Mouse (Mus musculus) forebrain, embryonic 15.5 days (tissue): ENCODE data around the gene Gm37240. TPM values are rescaled to one million over a fixed set of nuclear protein-coding genes. Genes with fewer than 3 reads are reported as not detected.
A peak's percentile ranks its signal among the peaks of the same experiment; 100 is the strongest.

Experiments
- ATAC-seq: fragments of 200-750 bp; cut with Nextera tagmentation; replicated peaks from 2 replicates; pipeline ENCODE4 v1.8.0; 2017; ENCODE audit warnings: mild to moderate bottlenecking, moderate TSS enrichment, moderate library complexity
- H3K27ac ChIP-seq: fragments of 300-500 bp; sonication (generic); replicated peaks from 2 replicates; pipeline ENCODE4 v1.5.1; 2015; ENCODE audit warnings: mild to moderate bottlenecking, inconsistent platforms
- H3K27me3 ChIP-seq: fragments of 300-500 bp; sonication (generic); 2 replicates; pipeline ENCODE4 v1.6.1; 2015; ENCODE audit warnings: inconsistent platforms
- H3K36me3 ChIP-seq: fragments of 300-500 bp; sonication (generic); 2 replicates; pipeline ENCODE4 v1.6.1; 2015; ENCODE audit warnings: mild to moderate bottlenecking, inconsistent platforms
- H3K4me1 ChIP-seq: fragments of 300-500 bp; sonication (generic); 2 replicates; pipeline ENCODE4 v1.6.1; 2015; ENCODE audit warnings: inconsistent platforms
- H3K4me2 ChIP-seq: fragments of 300-500 bp; sonication (generic); replicated peaks from 2 replicates; pipeline ENCODE4 v1.6.1; 2015; ENCODE audit warnings: mild to moderate bottlenecking, inconsistent platforms
- H3K4me3 ChIP-seq: fragments of 300-500 bp; sonication (generic); 2 replicates; pipeline ENCODE4 v1.5.1; 2015; ENCODE audit warnings: mild to moderate bottlenecking, inconsistent platforms
- H3K9ac ChIP-seq: fragments of 300-500 bp; sonication (generic); replicated peaks from 2 replicates; pipeline ENCODE4 v1.6.1; 2015; ENCODE audit warnings: mild to moderate bottlenecking, inconsistent platforms
- H3K9me3 ChIP-seq: fragments of 300-500 bp; sonication (generic); 2 replicates; pipeline ENCODE4 v1.6.1; 2016; ENCODE audit warnings: inconsistent platforms
- WGBS: fragments of 180-500 bp; shearing (Covaris S2); methylation state at CpG from one replicate; pipeline ENCODE4 v1.1.7; 2015; ENCODE audit warnings: mixed read lengths; 5-methylcytosine and 5-hydroxymethylcytosine counted together
- polyA plus RNA-seq: library from polyadenylated mRNA; unstranded; fragments of >200 nt; fragmentation: Nextera tagmentation; extraction: Ambion mirVana; gene quantifications from 2 replicates; pipeline ENCODE4 v1.2.1, GENCODE M21; 2015

Gm37240 gene
- polyA plus RNA-seq, 1 experiment from 2014 or later: 2.2 TPM

DNA sequence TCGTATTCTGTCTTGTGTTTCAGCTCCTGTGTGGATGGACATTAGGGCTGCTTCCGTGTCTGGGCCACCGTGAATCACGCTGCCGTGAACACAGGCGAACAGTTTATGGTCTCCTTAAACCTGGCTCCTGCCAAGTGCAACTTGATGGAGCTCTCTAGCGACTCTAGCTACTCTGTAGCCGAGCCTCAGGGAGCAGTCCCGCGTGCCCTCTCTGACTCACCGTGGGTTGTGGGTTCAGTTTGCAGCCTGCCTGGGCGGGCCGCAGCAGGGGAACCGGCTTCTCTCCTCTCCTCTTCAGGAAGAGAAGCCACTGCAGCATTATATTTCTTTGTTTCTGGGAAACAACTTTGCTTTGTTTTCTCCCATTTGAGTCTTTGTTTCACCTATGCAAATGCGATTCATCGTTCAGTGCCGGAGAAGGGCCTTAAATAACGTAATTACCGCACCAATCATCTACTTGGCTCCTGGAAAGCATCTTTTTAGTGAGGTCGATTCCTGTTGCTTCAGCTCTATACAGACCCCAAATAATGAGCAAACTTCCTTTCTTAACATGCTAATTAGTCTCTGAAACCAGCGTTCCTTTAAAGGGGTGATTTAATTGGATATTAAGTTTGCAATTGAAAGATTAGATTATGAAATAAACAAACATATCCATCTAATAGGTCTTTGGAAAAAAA is 806.3 kb downstream of the Gm37240 start:
- Histone ChIP-seq H3K27ac (no peak overlapping the region; the same call in 1 of the 2 replicates), H3K4me3 (no peak overlapping the region), H3K4me1 (peaks cover 10% of the 10 kb centered on the region), H3K36me3 (no peaks in the 10 kb centered on the region), H3K27me3 (0 out of 2 replicates have a peak, but pooled peaks cover 5% of the 10 kb centered on the region), H3K4me2 (peak overlapping the region; percentile 22), H3K9me3 (no peaks in the 10 kb centered on the region), H3K9ac (no peak overlapping the region)
- ATAC-seq: peak; percentile 66
- WGBS: 18% methylated on average over 21 of the region's 21 CpGs

DNA sequence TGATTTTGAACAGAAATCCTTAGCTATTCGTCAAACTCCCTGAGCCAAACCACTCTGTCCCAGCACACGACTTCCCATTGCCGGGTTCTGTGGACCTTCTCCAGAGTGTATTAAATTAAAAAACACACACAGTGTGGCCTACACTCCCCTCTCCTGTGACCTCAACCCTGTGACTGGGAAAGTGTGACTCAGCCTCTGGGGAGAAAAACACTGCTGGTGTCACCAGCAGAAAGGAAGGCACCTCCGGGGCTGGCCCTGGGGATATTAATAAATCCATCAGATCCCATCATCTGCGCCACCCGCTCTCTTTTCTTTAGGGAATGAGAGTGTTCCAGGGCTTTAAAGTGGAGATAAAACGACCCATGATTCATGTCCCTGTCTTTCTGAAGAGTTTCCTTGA is 823.2 kb downstream of the Gm37240 start:
- Histone ChIP-seq H3K9ac (no peak overlapping the region), H3K36me3 (no peaks in the 10 kb centered on the region), H3K4me2 (no peak overlapping the region), H3K4me3 (no peak overlapping the region), H3K27ac (no peak overlapping the region), H3K9me3 (no peaks in the 10 kb centered on the region), H3K27me3 (no peaks in the 10 kb centered on the region), H3K4me1 (no peaks in the 10 kb centered on the region)
- ATAC-seq: no peak
- WGBS: 79% methylated on average over 7 of the region's 7 CpGs

DNA sequence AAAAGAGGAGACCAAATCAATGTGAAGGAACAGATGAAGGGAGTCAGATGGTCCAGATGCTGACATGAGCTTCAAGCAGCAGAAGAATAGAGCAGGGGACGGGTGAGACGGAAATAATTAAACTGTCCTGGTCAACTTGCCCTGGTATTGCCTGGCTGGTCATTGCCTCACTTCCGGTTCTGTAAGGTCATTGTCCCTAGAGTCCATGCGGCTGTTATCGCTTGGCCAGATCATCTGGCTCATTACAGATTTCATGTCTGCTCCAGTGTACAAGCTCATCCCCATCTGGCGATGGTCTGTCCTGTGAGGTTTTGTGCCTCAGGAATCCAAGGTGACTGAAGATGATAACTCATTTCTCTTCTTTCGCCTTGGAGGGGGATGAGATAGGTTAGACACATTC is 827.2 kb downstream of the Gm37240 start:
- Histone ChIP-seq H3K4me3 (no peak overlapping the region), H3K36me3 (no peaks in the 10 kb centered on the region), H3K27me3 (no peaks in the 10 kb centered on the region), H3K4me1 (no peaks in the 10 kb centered on the region), H3K9ac (no peak overlapping the region), H3K9me3 (no peaks in the 10 kb centered on the region), H3K27ac (no peak overlapping the region), H3K4me2 (no peak overlapping the region)
- ATAC-seq: no peak
- WGBS: 94% methylated on average over 7 of the region's 7 CpGs

DNA sequence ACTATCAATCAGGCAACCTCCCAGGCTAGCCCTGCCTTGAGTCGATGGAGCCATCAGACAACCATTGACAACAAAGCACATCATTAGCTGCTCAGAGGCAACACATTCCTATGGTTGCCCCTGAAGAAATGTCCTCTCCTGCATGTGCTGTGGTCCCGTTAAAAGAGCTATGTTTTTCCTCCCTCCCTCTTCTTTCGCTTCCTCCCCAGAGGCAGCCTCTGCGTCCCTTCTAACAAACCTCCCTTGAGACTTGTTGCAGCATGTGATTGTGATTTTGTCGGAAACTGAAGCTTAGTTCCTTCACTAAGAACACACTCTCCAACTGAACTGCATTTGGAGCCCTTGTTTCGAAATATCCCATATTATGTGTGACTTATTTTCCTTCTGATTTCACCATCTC is 830.1 kb downstream of the Gm37240 start:
- no peaks in the 10 kb centered on the region for H3K9me3 ChIP-seq
- H3K4me3 ChIP-seq: no peak overlapping the region
- 87% methylated on average over 6 of the region's 6 CpGs for WGBS
- no peaks in the 10 kb centered on the region for H3K4me1 ChIP-seq
- no peak for ATAC-seq
- H3K4me2 ChIP-seq: no peak overlapping the region
- H3K27ac ChIP-seq: no peak overlapping the region
- H3K36me3 ChIP-seq: no peaks in the 10 kb centered on the region
- no peak overlapping the region for H3K9ac ChIP-seq
- no peaks in the 10 kb centered on the region for H3K27me3 ChIP-seq

DNA sequence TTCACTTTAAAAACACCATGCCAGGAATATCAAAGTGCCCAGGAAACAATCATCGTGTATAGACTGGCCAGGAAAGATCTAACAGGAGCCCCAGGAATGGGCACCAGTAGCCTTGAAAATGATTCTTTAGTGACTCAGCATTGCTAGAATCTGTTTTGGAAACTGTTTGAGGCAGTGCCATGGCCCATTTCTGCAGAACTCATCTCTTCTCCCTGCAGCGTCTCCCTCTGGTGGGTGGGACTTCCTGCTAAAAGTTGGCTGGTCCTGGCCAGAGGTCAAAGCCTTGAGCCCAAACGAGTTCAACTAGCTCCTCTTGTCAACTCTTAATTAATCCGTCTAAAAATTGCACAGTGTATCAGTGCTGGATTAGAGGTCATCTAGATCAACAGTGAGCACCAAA is 833.8 kb downstream of the Gm37240 start:
- no peak overlapping the region for H3K4me2 ChIP-seq
- H3K4me3 ChIP-seq: no peak overlapping the region
- H3K4me1 ChIP-seq: no peaks in the 10 kb centered on the region
- no peak for ATAC-seq
- H3K9ac ChIP-seq: no peak overlapping the region
- no peak overlapping the region for H3K27ac ChIP-seq
- 75% methylated on average over 4 of the region's 4 CpGs for WGBS
- no peaks in the 10 kb centered on the region for H3K36me3 ChIP-seq
- H3K9me3 ChIP-seq: no peaks in the 10 kb centered on the region
- H3K27me3 ChIP-seq: no peaks in the 10 kb centered on the region

DNA sequence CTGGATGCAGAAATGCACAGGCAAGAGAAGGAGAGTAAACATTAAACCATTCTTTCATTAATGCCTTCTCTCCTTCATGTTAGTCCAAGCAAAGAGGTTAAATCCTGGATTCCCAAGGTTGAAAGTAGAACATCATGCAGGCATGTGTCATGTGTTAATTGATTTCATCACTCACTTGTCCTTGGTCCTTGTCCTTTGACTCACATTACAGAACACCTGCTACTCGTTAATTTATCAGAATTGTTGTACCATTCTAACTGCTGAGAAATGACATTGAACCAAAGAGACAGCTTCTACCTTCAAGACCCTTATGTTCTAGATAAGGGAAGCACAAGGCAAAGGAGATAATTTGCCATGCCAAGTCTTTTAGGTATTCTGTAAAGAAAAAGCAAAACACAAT is 835.1 kb downstream of the Gm37240 start:
- Histone ChIP-seq H3K27me3 (no peaks in the 10 kb centered on the region), H3K9ac (no peak overlapping the region), H3K9me3 (no peaks in the 10 kb centered on the region), H3K36me3 (no peaks in the 10 kb centered on the region), H3K27ac (no peak overlapping the region), H3K4me3 (no peak overlapping the region), H3K4me1 (no peaks in the 10 kb centered on the region), H3K4me2 (no peak overlapping the region)
- WGBS: 79% methylated on average over 1 of the region's 1 CpGs
- ATAC-seq: no peak

DNA sequence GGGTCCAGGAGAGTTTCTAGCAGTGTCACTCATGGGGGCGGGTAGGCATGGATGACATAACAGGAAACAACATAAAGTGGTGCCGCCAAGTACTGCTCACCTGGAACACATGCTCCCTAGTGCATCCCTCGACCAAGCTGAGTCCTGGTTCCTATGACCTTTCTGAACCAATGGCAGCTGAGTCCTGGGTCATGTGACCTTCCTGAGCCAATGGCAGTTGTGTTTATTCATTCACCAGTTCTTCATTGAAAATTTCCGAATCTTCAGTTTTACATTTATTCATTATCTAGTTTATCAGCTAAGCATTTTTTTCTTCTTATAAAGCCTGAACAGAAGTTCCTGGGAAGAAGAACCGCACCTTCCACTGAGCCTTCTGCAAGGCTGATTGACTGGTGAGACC is 838.7 kb downstream of the Gm37240 start:
- H3K27ac ChIP-seq: no peak overlapping the region
- H3K9ac ChIP-seq: no peak overlapping the region
- no peaks in the 10 kb centered on the region for H3K4me1 ChIP-seq
- H3K4me3 ChIP-seq: no peak overlapping the region
- no peaks in the 10 kb centered on the region for H3K36me3 ChIP-seq
- H3K9me3 ChIP-seq: no peaks in the 10 kb centered on the region
- H3K4me2 ChIP-seq: no peak overlapping the region
- WGBS: 93% methylated on average over 5 of the region's 5 CpGs
- no peak for ATAC-seq
- no peaks in the 10 kb centered on the region for H3K27me3 ChIP-seq

DNA sequence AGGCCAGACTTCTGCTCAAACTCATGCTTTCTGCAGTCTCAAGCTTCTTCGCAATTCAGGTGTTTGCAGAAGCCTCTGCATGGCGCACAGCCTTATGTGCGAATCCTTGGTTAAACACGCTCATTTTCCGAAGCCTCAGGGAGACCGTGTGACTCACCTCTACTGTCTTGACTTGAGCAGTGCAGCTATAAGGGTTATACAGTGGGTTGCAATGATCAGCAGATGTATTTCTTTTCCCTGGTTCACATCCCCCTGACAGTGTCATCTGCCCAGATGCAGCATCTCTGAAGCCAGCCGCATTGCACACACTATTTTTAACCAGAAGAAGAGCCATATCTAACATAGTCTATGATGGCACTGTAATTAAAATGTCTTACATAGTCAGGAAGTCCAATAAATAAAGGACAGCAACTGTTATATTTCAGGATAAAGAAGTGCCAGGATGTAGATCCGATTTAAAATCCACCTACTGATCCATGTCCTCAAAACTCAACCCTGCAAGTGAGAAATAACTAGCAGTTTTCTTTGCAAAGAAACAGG is 843.6 kb downstream of the Gm37240 start:
- no peak for ATAC-seq
- Histone ChIP-seq H3K9me3 (no peaks in the 10 kb centered on the region), H3K27me3 (no peaks in the 10 kb centered on the region), H3K36me3 (no peaks in the 10 kb centered on the region), H3K4me2 (no peak overlapping the region), H3K27ac (no peak overlapping the region), H3K4me3 (no peak overlapping the region), H3K9ac (no peak overlapping the region), H3K4me1 (no peaks in the 10 kb centered on the region)
- 96% methylated on average over 8 of the region's 8 CpGs for WGBS

DNA sequence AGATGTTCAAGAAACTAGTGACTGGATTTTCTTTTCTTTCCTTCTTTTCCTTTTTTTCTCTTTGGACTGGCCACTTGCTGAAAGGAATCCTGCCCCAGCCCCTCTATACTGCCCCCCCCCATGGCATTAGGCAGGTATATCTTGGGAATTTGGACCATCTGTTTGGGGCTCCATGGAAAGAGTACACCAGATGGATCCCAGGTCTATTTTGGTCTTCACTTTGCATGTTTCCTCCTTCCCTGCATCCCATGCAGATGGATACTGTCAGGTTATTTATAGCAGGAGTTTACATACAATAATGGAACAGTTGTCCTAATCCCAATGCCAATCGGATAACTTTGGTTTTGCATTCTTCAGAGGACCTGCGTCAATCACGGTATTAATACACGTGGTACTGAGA is 845.2 kb downstream of the Gm37240 start:
- ATAC-seq: no peak
- H3K4me2 ChIP-seq: no peak overlapping the region

DNA sequence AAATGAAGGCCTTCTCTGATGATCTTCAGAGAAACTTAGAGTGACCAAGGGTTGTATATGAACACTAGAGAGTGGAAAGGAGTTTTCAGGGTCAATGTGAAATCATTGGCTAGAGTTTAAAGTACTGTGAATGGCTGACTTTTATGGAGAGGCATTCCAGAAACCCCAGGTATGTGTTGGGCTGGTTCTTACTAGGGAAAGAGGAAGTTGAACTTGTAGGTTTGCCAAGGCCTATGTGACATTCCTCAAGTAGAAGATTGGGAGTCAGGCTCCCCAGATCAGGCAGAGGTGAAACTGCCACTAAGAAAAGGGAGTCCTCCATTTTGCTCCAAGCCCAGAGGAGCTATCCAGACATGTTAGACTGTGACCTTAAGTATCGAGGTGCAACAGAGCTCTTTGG is 858.2 kb downstream of the Gm37240 start:
- Histone ChIP-seq H3K36me3 (no peaks in the 10 kb centered on the region), H3K9me3 (no peaks in the 10 kb centered on the region), H3K27ac (no peak overlapping the region), H3K4me3 (no peak overlapping the region), H3K9ac (no peak overlapping the region), H3K4me2 (no peak overlapping the region), H3K27me3 (no peaks in the 10 kb centered on the region), H3K4me1 (peaks cover 11% of the 10 kb centered on the region)
- no peak for ATAC-seq
- WGBS: 89% methylated on average over 1 of the region's 1 CpGs

More for the DNA sequence above, 845.2 kb downstream of the Gm37240 start:
- Histone ChIP-seq H3K36me3 (no peaks in the 10 kb centered on the region), H3K4me1 (no peaks in the 10 kb centered on the region), H3K9me3 (no peaks in the 10 kb centered on the region), H3K27me3 (no peaks in the 10 kb centered on the region), H3K9ac (no peak overlapping the region), H3K27ac (no peak overlapping the region), H3K4me3 (no peak overlapping the region)
- 87% methylated on average over 4 of the region's 4 CpGs for WGBS

DNA sequence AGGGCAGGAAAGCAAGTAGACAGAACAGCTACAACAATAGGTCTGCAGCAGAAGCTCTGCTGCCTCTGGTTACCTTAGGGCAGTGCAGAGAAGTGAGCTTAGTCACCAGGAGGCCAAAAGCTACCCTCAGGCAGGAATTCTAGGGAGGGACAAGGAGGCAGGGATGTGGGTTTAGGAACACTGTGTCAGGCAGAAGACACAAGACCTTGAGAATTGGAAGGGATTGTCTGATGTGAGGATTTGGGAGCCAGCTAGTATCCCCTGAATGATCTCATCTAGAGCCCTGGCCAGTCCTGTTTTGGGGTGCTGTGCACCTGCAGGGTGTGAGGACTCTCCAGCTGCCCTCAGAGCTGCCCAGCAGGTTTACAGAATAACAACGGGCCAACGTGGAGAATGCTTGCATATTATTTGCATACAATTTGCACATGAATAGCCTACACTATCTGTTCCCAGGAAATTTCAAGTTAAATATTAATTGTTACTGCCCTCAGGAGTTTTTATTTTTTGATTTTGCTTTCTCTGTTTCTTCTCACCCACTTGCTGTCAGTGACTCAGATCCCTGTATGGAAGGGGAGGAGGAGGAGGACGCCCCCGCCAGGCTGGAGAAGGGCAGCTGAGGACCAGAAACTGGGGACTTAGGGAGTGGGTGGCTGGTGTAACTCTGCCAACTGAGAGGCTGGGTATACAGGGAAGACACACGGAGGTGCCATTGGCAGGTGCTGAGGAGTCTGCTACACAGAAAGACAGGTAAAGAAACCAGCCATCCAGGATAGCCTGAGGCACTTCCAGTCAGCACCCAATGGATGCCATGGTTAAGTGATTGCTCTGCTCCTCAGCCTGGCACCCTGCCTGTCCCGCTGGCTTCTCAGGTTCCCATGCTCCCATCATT is 862.3 kb downstream of the Gm37240 start:
- Histone ChIP-seq H3K36me3 (no peaks in the 10 kb centered on the region), H3K27me3 (no peaks in the 10 kb centered on the region), H3K4me3 (no peak overlapping the region), H3K9me3 (no peaks in the 10 kb centered on the region), H3K4me1 (peaks cover 11% of the 10 kb centered on the region), H3K4me2 (no peak overlapping the region), H3K27ac (no peak overlapping the region), H3K9ac (no peak overlapping the region)
- 0 out of 2 replicates have a peak, but pooled peaks have one; percentile 46 for ATAC-seq
- WGBS: 26% methylated on average over 6 of the region's 6 CpGs

DNA sequence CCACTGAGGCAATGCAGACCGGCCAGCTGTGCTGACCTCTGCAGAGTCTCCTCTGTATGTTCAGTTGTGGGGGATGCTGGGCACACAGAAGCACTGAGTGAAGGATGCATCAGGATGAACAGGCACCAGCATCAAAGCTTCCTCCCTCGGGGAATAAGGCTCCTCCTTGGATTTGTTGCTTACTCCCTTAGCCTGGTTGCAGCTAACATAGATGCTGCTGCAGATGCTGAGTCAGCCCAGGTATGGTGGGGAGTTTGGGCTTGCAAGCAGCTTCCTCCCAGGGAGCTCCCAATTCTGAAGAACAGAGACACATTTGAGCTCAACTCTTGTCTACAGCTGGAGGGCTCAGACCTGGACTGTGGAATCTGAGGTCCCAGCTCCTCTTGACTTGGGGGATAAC is 863.1 kb downstream of the Gm37240 start:
- H3K27ac ChIP-seq: no peak overlapping the region
- peaks cover 11% of the 10 kb centered on the region for H3K4me1 ChIP-seq
- no peak for ATAC-seq
- H3K9me3 ChIP-seq: no peaks in the 10 kb centered on the region
- no peak overlapping the region for H3K9ac ChIP-seq
- H3K4me3 ChIP-seq: no peak overlapping the region
- no peaks in the 10 kb centered on the region for H3K36me3 ChIP-seq
- no peaks in the 10 kb centered on the region for H3K27me3 ChIP-seq
- no peak overlapping the region for H3K4me2 ChIP-seq
- 79% methylated on average over 2 of the region's 2 CpGs for WGBS
